In genomic region chr11:16345179-16345578, GRCm38 (mm10) we compare ENCODE assay signal across 29 mouse cellular contexts.
"Had no signal": no experiment of that assay in that cellular context is flagged by ENCODE, and none has a peak within 500 bp of the region (broad histone marks: within the 10 kb centered on the region; RNA-seq: fewer than 3 reads in every experiment).

No protein-coding gene starts in this region.

- H3K27ac ChIP-seq: gastrocnemius, adult 2 months; heart, embryonic 10.5 days; heart, embryonic 13.5 days; heart, embryonic 15.5 days; hindbrain, embryonic 10.5 days; hindbrain, embryonic 12.5 days; hindbrain, embryonic 14.5 days; kidney, embryonic 15.5 days; kidney, postnatal 0 days; limb, embryonic 13.5 days; limb, embryonic 15.5 days; liver, embryonic 12.5 days; liver, embryonic 14.5 days had no signal

- H3K4me1 ChIP-seq: heart, embryonic 10.5 days; heart, embryonic 13.5 days; heart, embryonic 15.5 days; hindbrain, embryonic 10.5 days; hindbrain, embryonic 12.5 days; kidney, embryonic 15.5 days; limb, embryonic 13.5 days; limb, embryonic 15.5 days; liver, embryonic 12.5 days had no signal

- ATAC-seq: hindbrain, embryonic 16.5 days; inflammation-experienced regulatory T-cells, adult 6 months; intestine, embryonic 16.5 days; liver, embryonic 12.5 days had no signal

- H3K4me3 ChIP-seq: gastrocnemius, adult 2 months; heart, embryonic 10.5 days; heart, embryonic 13.5 days; heart, embryonic 15.5 days; hindbrain, embryonic 10.5 days; hindbrain, embryonic 12.5 days; kidney, embryonic 15.5 days; limb, embryonic 13.5 days; limb, embryonic 15.5 days; liver, embryonic 12.5 days had no signal

- H3K9me3 ChIP-seq: heart, embryonic 10.5 days; heart, embryonic 13.5 days; heart, embryonic 15.5 days; hindbrain, embryonic 10.5 days; hindbrain, embryonic 12.5 days; kidney, embryonic 15.5 days; limb, embryonic 13.5 days; limb, embryonic 15.5 days; liver, embryonic 12.5 days had no signal

- H3K4me2 ChIP-seq: heart, embryonic 13.5 days; heart, embryonic 15.5 days; hindbrain, embryonic 12.5 days; hindbrain, embryonic 14.5 days; kidney, embryonic 15.5 days; limb, embryonic 13.5 days; limb, embryonic 15.5 days; liver, embryonic 12.5 days had no signal

- H3K27me3 ChIP-seq: heart, embryonic 13.5 days; heart, embryonic 15.5 days; hindbrain, embryonic 12.5 days; kidney, embryonic 15.5 days; limb, embryonic 13.5 days; limb, embryonic 15.5 days; liver, embryonic 12.5 days had no signal

- DNase-seq: gastrocnemius, adult 2 months; gastrocnemius, postnatal 10 days; gastrocnemius, postnatal 25 days; heart, adult 18-20 months; heart, postnatal 14 days; heart, postnatal 36 days; kidney, adult 11 months; kidney, adult 2 months; kidney, adult 9 months; kidney, postnatal 14 days; kidney, postnatal 36 days; layer of hippocampus, adult 9-11 months; layer of hippocampus, postnatal 36 days; left cerebral cortex, postnatal 4 days had no signal

- H3K9ac ChIP-seq: heart, embryonic 13.5 days; heart, embryonic 15.5 days; hindbrain, embryonic 12.5 days; hindbrain, embryonic 14.5 days; kidney, embryonic 15.5 days; limb, embryonic 13.5 days; limb, embryonic 15.5 days; liver, embryonic 12.5 days; liver, embryonic 14.5 days had no signal

- H3K36me3 ChIP-seq: heart, embryonic 10.5 days; heart, embryonic 13.5 days; heart, embryonic 15.5 days; hindbrain, embryonic 10.5 days; hindbrain, embryonic 12.5 days; kidney, embryonic 15.5 days; limb, embryonic 13.5 days; limb, embryonic 15.5 days; liver, embryonic 12.5 days had no signal
